Mouse (Mus musculus): Measurements from ENCODE around the gene Frg2f1.

The Frg2f1 gene

GRCm38 (mm10) chr4:119492291-119492932 is 46.9 kb downstream of the Frg2f1 start, which contains the start of gene Rimkla:
TSS of gene Rimkla (minus strand) at chr4:119492628.
- in situ Hi-C loops (cut with MseI, MboI), result no loop called here

DNA sequence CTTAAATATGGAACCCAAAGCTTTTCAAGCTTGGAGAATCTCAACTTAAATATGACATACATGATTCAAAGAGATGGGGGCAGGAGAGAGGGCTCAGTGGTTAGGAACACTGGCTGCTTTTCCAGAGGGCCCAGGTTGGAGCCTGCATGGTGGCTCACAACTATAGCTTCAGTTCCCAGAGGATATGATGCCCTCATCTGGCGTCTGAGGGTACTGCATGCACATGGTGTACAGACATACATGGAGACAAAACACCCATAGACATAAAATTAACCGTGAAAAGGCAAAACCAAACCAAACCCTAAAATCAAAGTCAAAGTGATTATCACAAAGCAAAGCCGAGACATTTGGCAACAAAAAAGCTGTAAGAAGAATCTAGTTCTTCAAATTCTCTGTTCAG is 48.5 kb downstream of the Frg2f1 start:
- in situ Hi-C loops (cut with MseI, MboI), result no loop called here

- in situ Hi-C loops (cut with MseI, MboI), result no loop called here
Measured at GRCm38 (mm10) chr4:119489666-119490065, 49.7 kb downstream of the Frg2f1 start.

- in situ Hi-C loops (cut with MseI, MboI), result no loop called here
Measured at GRCm38 (mm10) chr4:119484882-119485281, 54.4 kb downstream of the Frg2f1 start.

GRCm38 (mm10) chr4:119483051-119483450 is 56.3 kb downstream of the Frg2f1 start:
- in situ Hi-C loops (cut with MseI, MboI), result no loop called here
